Mouse (Mus musculus): Measurements from ENCODE around the gene Lrrc52. TPM values are rescaled to one million over a fixed set of nuclear protein-coding genes. Genes with fewer than 3 reads are reported as not detected.

Gene Lrrc52
- polyA plus RNA-seq, 1 experiment from 2014 or later, result 0.19 TPM

GRCm38 (mm10) chr1:167446516-167446915, 20.1 kb downstream of the Lrrc52 start:
- H3K36me3 ChIP-seq (ENCODE audit: control insufficient read depth, insufficient read depth, low read length), result no peaks in the 10 kb centered on the region
- ATAC-seq (replicated peaks; ENCODE audit: low FRiP score) (peak; percentile 59), DNase-seq (ENCODE audit: low spot score) (no peak)
- no peaks in the 10 kb centered on the region for H3K27me3 ChIP-seq (replicated peaks; ENCODE audit: control insufficient read depth, insufficient read depth, low read length)
- no peak overlapping the region for H3K27ac ChIP-seq (ENCODE audit: low read depth, low read length)
- H3K9me3 ChIP-seq (ENCODE audit: control insufficient read depth, low read length), result no peaks in the 10 kb centered on the region
- no peak overlapping the region for H3K4me3 ChIP-seq (ENCODE audit: low read depth, low read length)
- no peak overlapping the region for H3K9ac ChIP-seq (ENCODE audit: low read depth, low read length)
- no peak overlapping the region for H3K4me2 ChIP-seq
- peaks cover 7% of the 10 kb centered on the region; the same call in 1 of the 2 replicates for H3K4me1 ChIP-seq (replicated peaks; ENCODE audit: control insufficient read depth, insufficient read depth, low read length)
- WGBS, result 83% methylated on average over 6 of the region's 6 CpGs

DNA sequence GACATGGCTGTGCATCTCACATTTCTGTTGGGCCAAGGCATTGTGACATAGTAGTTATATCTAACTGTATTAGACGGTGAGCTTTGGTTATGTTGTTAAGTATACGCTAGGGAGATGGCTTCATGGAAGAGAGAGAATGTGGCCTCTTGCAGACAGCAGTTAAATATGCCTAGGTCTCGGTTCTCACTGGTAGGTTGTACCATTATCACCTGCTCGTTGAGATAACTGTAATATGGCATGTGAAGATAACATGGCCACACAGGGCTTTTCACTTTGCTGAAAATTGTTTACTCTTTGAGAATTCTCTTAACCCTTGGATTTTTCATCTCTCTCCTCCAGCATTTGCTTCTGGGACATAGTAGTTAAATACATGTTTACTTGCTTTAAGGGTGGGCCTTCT, 21.4 kb downstream of the Lrrc52 start:
- peaks cover 7% of the 10 kb centered on the region; the same call in 1 of the 2 replicates for H3K4me1 ChIP-seq (replicated peaks; ENCODE audit: control insufficient read depth, insufficient read depth, low read length)
- no peak overlapping the region for H3K4me2 ChIP-seq
- H3K4me3 ChIP-seq (ENCODE audit: low read depth, low read length), result no peak overlapping the region
- DNase-seq (ENCODE audit: low spot score) (no peak), ATAC-seq (replicated peaks; ENCODE audit: low FRiP score) (peak; percentile 83)
- H3K36me3 ChIP-seq (ENCODE audit: control insufficient read depth, insufficient read depth, low read length), result no peaks in the 10 kb centered on the region
- no peaks in the 10 kb centered on the region for H3K9me3 ChIP-seq (ENCODE audit: control insufficient read depth, low read length)
- no peaks in the 10 kb centered on the region for H3K27me3 ChIP-seq (replicated peaks; ENCODE audit: control insufficient read depth, insufficient read depth, low read length)
- H3K27ac ChIP-seq (ENCODE audit: low read depth, low read length), result no peak overlapping the region
- no peak overlapping the region for H3K9ac ChIP-seq (ENCODE audit: low read depth, low read length)
- 55% methylated on average over 4 of the region's 4 CpGs for WGBS

- Histone ChIP-seq H3K4me3 (ENCODE audit: low read depth, low read length) (no peak overlapping the region), H3K27ac (ENCODE audit: low read depth, low read length) (no peak overlapping the region), H3K9ac (ENCODE audit: low read depth, low read length) (no peak overlapping the region), H3K4me2 (no peak overlapping the region), H3K27me3 (replicated peaks; ENCODE audit: control insufficient read depth, insufficient read depth, low read length) (peaks cover 3% of the 10 kb centered on the region; the same call in 1 of the 2 replicates), H3K36me3 (ENCODE audit: control insufficient read depth, insufficient read depth, low read length) (no peaks in the 10 kb centered on the region), H3K4me1 (replicated peaks; ENCODE audit: control insufficient read depth, insufficient read depth, low read length) (no peaks in the 10 kb centered on the region), H3K9me3 (ENCODE audit: control insufficient read depth, low read length) (no peaks in the 10 kb centered on the region)
- no peak for ATAC-seq (replicated peaks; ENCODE audit: low FRiP score)
- DNase-seq (ENCODE audit: low spot score), result no peak
- WGBS, result 63% methylated on average over 9 of the region's 9 CpGs
Measured at GRCm38 (mm10) chr1:167438231-167438885, 28.2 kb downstream of the Lrrc52 start.

DNA sequence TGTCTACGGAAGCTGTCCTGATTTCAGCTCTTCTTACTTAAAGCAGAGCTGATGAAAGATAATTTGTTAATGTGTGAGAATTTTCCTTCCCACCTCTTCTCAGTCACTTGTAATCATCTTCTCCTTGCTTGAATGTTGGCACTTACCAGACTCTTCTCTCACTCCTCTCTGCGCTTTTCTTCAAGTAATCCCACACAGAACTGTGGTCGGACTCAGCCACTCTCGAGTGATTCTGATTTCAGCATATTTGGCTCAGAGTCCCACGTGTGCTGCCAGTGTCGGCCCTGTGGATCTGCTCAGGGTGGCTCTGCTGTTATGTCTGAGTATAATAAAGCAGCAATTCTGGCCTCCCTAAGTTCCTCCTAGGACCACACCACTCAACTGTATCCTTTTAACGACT, 29.5 kb downstream of the Lrrc52 start:
- Histone ChIP-seq H3K36me3 (ENCODE audit: control insufficient read depth, insufficient read depth, low read length) (no peaks in the 10 kb centered on the region), H3K27ac (ENCODE audit: low read depth, low read length) (no peak overlapping the region), H3K27me3 (replicated peaks; ENCODE audit: control insufficient read depth, insufficient read depth, low read length) (peaks cover 3% of the 10 kb centered on the region; the same call in 1 of the 2 replicates), H3K4me1 (replicated peaks; ENCODE audit: control insufficient read depth, insufficient read depth, low read length) (no peaks in the 10 kb centered on the region), H3K4me2 (no peak overlapping the region), H3K9ac (ENCODE audit: low read depth, low read length) (no peak overlapping the region), H3K4me3 (ENCODE audit: low read depth, low read length) (no peak overlapping the region), H3K9me3 (ENCODE audit: control insufficient read depth, low read length) (no peaks in the 10 kb centered on the region)
- 72% methylated on average over 7 of the region's 7 CpGs for whole genome bisulfite sequencing
- DNase-seq (ENCODE audit: low spot score) (no peak), ATAC-seq (replicated peaks; ENCODE audit: low FRiP score) (no peak)

- no peak overlapping the region for H3K4me3 ChIP-seq (ENCODE audit: low read depth, low read length)
- no peaks in the 10 kb centered on the region for H3K36me3 ChIP-seq (ENCODE audit: control insufficient read depth, insufficient read depth, low read length)
- H3K27ac ChIP-seq (ENCODE audit: low read depth, low read length), result no peak overlapping the region
- no peaks in the 10 kb centered on the region for H3K4me1 ChIP-seq (replicated peaks; ENCODE audit: control insufficient read depth, insufficient read depth, low read length)
- no peak overlapping the region for H3K4me2 ChIP-seq
- DNase-seq (ENCODE audit: low spot score) (no peak), ATAC-seq (replicated peaks; ENCODE audit: low FRiP score) (no peak)
- peaks cover 3% of the 10 kb centered on the region; the same call in 1 of the 2 replicates for H3K27me3 ChIP-seq (replicated peaks; ENCODE audit: control insufficient read depth, insufficient read depth, low read length)
- WGBS, result 74% methylated on average over 7 of the region's 7 CpGs
- H3K9ac ChIP-seq (ENCODE audit: low read depth, low read length), result no peak overlapping the region
- no peaks in the 10 kb centered on the region for H3K9me3 ChIP-seq (ENCODE audit: control insufficient read depth, low read length)
Measured at GRCm38 (mm10) chr1:167436186-167436975, 30.2 kb downstream of the Lrrc52 start.

DNA sequence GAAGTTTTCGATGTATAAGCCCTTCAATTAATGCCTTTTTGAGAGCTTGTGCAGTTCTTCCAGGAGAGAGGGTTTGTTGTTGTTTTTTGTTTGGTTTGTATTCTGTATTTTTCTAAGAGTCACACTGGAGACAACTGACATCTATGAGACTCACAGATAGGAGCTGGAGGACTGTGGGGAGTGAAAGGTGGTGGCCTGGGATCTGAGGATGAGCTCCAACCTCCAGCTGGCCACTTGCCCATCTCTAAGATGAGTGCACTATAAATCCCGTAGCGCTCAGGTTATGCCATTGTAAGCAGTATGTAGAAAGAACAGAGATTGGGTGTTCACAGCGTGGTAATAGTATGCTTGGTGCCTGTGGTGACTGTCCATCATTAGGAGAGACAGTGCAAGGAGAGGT, 31.6 kb downstream of the Lrrc52 start:
- Histone ChIP-seq H3K4me2 (no peak overlapping the region), H3K27ac (ENCODE audit: low read depth, low read length) (no peak overlapping the region), H3K36me3 (ENCODE audit: control insufficient read depth, insufficient read depth, low read length) (no peaks in the 10 kb centered on the region), H3K4me1 (replicated peaks; ENCODE audit: control insufficient read depth, insufficient read depth, low read length) (no peaks in the 10 kb centered on the region), H3K4me3 (ENCODE audit: low read depth, low read length) (no peak overlapping the region), H3K27me3 (replicated peaks; ENCODE audit: control insufficient read depth, insufficient read depth, low read length) (peaks cover 3% of the 10 kb centered on the region; the same call in 1 of the 2 replicates), H3K9me3 (ENCODE audit: control insufficient read depth, low read length) (no peaks in the 10 kb centered on the region), H3K9ac (ENCODE audit: low read depth, low read length) (no peak overlapping the region)
- ATAC-seq (replicated peaks; ENCODE audit: low FRiP score) (no peak), DNase-seq (ENCODE audit: low spot score) (no peak)
- 80% methylated on average over 4 of the region's 4 CpGs for WGBS

DNA sequence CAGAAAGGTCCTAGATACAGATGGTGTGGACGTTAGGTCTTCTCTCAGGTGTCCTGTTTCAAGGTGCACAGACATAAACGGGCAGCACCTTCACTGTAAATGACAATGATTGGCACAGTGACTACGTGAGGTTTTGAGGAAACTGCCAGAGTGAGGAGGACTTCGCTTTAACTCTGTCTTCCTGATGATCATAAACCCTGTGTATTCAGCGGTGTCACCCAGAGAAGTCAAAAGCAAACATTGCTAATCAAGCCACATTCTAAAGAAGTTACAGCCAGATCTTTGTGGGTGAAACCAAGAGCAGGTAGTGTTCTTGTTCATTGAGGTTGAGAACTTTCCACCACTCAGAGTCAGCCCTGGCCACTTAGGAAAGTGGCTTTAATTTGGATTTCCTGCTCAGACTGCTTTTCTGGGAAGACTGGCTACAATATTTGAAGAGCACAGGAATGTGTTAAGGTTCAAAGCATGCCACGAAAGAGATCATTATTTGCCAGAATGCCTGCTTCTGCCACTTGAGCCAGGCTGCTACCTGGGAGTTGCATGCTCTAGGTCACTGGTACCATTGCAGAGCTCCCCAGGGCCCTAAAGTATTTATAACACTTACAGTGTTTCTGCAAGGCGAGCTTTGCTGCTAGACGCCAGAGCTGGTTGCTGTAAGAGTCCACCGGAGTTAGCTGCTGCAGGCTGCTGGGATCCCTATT, 35.5 kb downstream of the Lrrc52 start:
- no peaks in the 10 kb centered on the region for H3K4me1 ChIP-seq (replicated peaks; ENCODE audit: control insufficient read depth, insufficient read depth, low read length)
- no peaks in the 10 kb centered on the region for H3K9me3 ChIP-seq (ENCODE audit: control insufficient read depth, low read length)
- WGBS, result 60% methylated on average over 9 of the region's 9 CpGs
- H3K9ac ChIP-seq (ENCODE audit: low read depth, low read length), result no peak overlapping the region
- no peaks in the 10 kb centered on the region for H3K36me3 ChIP-seq (ENCODE audit: control insufficient read depth, insufficient read depth, low read length)
- H3K27ac ChIP-seq (ENCODE audit: low read depth, low read length), result no peak overlapping the region
- H3K27me3 ChIP-seq (replicated peaks; ENCODE audit: control insufficient read depth, insufficient read depth, low read length), result peaks cover 3% of the 10 kb centered on the region; the same call in 1 of the 2 replicates
- DNase-seq (ENCODE audit: low spot score), result no peak
- no peak overlapping the region for H3K4me2 ChIP-seq
- ATAC-seq (replicated peaks; ENCODE audit: low FRiP score), result no peak
- H3K4me3 ChIP-seq (ENCODE audit: low read depth, low read length), result no peak overlapping the region

GRCm38 (mm10) chr1:167426681-167427080, 39.9 kb downstream of the Lrrc52 start:
- H3K27me3 ChIP-seq (replicated peaks; ENCODE audit: control insufficient read depth, insufficient read depth, low read length), result no peaks in the 10 kb centered on the region; the same call in 1 of the 2 replicates
- no peak overlapping the region for H3K27ac ChIP-seq (ENCODE audit: low read depth, low read length)
- DNase-seq (ENCODE audit: low spot score) (no peak), ATAC-seq (replicated peaks; ENCODE audit: low FRiP score) (no peak)
- H3K4me3 ChIP-seq (ENCODE audit: low read depth, low read length), result no peak overlapping the region
- 71% methylated on average over 7 of the region's 7 CpGs for WGBS
- no peaks in the 10 kb centered on the region for H3K9me3 ChIP-seq (ENCODE audit: control insufficient read depth, low read length)
- H3K36me3 ChIP-seq (ENCODE audit: control insufficient read depth, insufficient read depth, low read length), result no peaks in the 10 kb centered on the region
- no peaks in the 10 kb centered on the region for H3K4me1 ChIP-seq (replicated peaks; ENCODE audit: control insufficient read depth, insufficient read depth, low read length)
- H3K4me2 ChIP-seq, result no peak overlapping the region
- H3K9ac ChIP-seq (ENCODE audit: low read depth, low read length), result no peak overlapping the region

Data from liver, embryonic 11.5 days (tissue).